Mouse (Mus musculus) cerebellum, adult 9-11 months (tissue): ENCODE measurements around the gene Krtap10-4.
"Not testable (repeated sequence)": the region's sequence is repeated elsewhere in the genome, so short reads cannot be mapped to it uniquely, and the experiment has no call there.

ENCODE experiments used
- DNase-seq: peaks from one replicate; pipeline ENCODE4 v3.0.0; 2022

Krtap10-4 gene

DNA sequence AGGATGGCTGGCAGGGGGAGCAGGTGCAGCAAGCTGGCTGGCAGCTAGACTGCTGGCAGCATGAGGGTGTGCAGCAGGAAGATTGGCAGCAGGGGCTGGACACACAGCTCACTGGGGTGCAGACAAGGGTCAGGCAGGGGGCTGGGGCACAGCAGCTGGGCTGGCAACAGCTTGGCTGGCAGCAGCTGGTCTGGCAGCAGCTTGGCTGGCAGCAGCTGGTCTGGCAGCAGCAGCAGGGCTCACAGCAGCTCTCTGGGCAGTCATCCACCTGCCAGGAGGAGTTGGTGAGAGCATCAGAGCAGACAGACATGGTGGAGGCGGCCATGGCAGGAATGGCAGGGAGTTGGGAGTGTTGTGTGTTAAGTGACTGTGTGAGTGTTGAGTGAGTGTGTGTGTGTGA lies 39.0 kb downstream of the Krtap10-4 start, which contains the start of gene Gm7137:
TSS of gene Gm7137 (minus strand) at position 325 of the 400 bp plus-strand sequence.
- not testable (repeated sequence) for DNase-seq

DNA sequence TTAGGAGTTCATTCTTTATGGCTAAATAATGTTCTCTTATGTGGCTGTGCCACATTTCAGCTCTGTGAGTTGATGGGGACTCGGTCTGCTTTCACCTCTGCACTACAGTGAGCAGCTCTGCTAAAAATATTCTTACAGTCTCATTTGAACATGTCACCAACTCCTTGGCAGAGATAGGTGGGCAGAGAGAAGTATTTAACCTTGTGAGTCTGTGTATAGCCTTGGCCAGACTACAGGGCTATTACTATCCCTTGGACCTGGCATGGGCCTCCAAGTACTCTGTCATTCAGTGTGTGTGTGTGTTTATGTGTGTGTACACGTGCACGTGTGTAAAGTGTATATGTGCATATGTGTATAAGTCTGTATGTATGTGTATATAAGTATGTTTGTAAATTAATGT lies 43.5 kb downstream of the Krtap10-4 start:
- not testable (repeated sequence) for DNase-seq

DNA sequence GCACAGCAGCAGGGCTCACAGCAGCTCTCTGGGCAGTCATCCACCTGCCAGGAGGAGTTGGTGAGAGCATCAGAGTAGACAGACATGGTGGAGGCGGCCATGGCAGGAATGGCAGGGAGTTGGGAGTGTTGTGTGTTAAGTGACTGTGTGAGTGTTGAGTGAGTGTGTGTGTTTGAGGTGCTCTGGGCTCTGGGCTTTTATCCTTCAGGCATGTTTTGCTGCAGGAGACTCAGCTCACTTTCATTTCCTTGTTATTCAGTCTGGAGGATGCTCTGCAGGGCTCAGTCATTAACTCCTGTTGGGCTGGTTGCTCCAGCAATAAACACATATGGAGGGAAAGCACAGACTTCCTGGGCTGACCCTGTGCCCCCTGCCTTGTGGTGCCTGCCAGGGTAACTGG lies 44.5 kb downstream of the Krtap10-4 start, which contains the start of gene Gm3250:
TSS of gene Gm3250 (minus strand) at position 101 of the 400 bp plus-strand sequence.
- not testable (repeated sequence) for DNase-seq

DNA sequence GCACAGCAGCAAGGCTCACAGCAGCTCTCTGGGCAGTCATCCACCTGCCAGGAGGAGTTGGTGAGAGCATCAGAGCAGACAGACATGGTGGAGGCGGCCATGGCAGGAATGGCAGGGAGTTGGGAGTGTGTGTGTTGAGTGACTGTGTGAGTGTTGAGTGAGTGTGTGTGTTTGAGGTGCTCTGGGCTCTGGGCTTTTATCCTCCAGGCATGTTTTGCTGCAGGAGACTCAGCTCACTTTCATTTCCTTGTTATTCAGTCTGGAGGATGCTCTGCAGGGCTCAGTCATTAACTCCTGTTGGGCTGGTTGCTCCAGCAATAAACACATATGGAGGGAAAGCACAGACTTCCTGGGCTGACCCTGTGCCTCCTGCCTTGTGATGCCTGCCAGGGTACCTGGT lies 50.1 kb downstream of the Krtap10-4 start, which contains the start of gene Gm7138:
TSS of gene Gm7138 (minus strand) at position 101 of the 400 bp plus-strand sequence.
- DNase-seq: not testable (repeated sequence)
